Mouse (Mus musculus): ENCODE data around the gene Fut11.

The Fut11 gene

DNA sequence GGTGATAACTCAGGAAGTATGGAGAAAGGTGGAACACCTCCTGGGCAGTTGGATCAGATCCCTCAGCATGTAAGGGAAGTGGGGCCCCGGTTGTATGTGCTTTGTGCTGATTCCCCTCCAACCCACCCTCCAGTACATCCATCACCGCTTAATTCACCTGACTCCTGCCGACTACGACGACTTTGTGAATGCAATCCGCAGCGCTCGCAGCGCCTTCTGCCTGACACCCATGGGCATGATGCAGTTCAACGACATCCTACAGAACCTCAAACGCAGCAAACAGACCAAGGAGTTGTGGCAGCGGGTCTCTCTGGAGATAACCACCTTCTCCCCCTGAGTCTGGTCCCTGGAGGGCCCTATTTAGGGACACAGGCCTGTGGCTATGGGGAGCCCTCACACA lies 28.2 kb downstream of the Fut11 start:
- DNase-seq = no peak

- peak; percentile 76 for DNase-seq
These were observed 29.3 kb downstream of the Fut11 start for GRCm38 (mm10) chr14:20724043-20724442.

- DNase-seq = no peak
These were observed 31.0 kb downstream of the Fut11 start for GRCm38 (mm10) chr14:20725660-20726339.

GRCm38 (mm10) chr14:20729871-20730270 lies 35.1 kb downstream of the Fut11 start:
- no peak for DNase-seq

DNA sequence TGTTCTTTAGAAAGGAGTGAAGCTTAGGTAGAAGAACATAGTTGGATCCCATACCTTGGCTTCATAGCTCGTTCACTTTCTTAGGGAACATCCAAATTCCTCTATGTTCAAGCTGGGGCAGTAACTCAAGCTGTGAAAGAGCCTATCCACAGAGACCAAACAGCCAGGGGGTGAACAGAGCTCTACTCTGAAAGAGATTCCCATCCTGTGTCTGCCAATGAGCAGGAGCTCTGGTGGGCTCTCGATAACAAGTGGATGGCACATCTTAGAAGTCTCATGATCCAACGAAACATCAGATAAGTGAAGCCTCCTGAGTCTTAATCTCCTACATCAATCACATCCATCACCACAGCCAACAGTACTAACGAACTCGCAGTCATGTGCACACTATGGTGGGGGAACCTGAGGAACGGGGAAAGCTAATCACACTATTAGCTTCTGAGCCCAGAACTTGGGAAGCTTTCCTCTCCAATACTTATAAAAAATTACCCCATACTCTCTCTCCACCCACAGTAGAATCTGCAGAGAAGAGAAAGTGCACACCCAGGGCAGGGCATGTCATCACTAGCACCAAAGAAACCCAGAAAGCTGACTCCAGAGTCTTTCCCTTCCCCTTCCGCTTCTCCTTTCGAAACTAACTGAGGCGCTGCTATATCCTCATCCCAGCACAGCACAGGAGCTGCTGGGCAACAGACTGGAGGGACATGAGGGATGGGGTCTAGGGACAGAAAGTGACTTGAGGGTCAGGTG lies 36.3 kb downstream of the Fut11 start:
- DNase-seq = no peak

DNA sequence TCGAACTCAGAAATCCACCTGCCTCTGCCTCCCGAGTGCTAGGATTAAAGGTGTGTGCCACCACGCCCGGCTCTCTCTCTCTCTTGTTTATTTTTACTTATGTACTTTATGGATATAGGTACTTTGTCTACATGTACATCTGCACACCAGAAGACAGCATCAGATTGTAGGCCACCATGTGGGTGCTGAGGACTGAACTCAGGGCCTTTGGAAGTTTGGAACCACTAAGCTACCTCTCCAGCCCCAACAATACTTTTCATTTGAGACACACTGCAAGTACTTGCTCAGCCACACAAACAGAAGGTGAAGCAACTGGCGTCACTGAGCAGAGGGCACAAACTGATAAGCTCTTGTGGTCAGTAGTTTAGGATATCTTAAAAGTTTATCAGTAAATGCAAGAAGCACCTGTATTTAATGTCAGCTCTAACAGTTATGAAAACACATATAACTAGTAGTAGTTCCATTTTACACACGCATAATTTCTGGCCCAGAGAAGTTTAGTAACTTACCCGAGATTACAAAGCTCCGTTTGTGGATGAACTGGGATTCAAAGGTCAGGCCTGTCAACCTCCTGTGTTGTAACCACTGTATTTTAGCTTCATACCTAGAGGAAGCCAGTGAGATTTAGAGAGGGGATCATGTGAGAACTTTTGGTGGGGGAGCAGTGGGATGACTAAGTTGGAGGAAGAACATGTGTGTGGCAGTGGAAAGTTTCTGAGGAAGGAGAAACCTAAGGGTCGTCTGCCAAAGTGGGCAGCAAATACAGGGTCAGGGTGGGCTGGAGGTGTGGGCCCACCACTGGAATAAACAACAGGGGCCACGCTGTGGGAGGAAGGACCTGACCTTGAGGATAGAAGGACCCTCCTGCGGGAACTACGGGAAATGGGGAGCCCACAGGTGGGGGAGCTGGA lies 38.5 kb downstream of the Fut11 start:
- DNase-seq = no peak

- peak; percentile 76 for DNase-seq
These were observed 39.4 kb downstream of the Fut11 start, which contains the start of gene Ndst2 for GRCm38 (mm10) chr14:20733952-20734774. TSS of gene Ndst2 (minus strand) at chr14:20734562.

GRCm38 (mm10) chr14:20735052-20735451 lies 40.3 kb downstream of the Fut11 start:
- DNase-seq = no peak

DNA sequence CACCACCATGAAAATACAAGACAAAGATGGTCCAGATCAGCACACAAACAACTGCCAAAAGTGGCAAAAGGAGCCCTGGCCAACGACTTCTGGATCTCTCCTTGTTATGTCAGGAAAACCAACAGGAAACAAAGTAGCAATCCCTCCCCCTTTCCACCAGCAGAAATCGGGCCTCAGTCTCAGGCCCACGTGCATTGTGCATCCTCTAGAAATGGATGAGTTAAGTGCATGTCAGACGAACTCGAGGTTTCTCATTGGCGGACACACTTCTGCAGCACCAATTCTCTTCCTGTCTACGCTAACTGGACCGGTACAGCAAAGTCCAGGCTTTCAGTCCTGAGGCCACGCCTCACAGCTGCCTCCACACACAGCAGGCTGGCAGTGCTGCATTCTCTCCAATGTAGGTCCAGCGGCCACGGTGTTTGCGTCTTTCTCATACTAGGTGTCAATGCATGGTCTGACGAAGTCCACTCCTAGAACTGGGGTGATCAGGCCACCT lies 41.2 kb downstream of the Fut11 start:
- no peak for DNase-seq

- DNase-seq = peak; percentile 46
These were observed 42.5 kb downstream of the Fut11 start for GRCm38 (mm10) chr14:20737306-20737705.

DNA sequence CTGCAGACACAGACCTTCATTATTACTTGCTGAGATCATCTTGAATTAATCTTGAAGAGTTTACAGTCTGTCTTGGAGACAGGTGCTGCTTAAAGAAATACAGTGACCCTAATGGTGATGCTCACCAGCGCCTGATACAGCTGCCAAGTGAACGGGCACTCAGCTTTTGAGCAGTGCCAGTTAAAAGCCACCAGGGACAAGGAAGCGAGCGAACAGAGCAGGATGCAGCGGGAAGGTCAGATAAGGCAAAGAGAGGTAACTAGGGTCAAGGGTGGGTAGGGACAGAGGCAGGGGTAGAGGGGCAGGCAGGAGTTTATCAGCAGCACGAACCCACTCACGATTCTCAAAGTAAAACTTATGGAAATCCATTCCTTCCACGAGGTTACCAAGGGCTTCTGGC lies 43.7 kb downstream of the Fut11 start:
- no peak for DNase-seq

DNA sequence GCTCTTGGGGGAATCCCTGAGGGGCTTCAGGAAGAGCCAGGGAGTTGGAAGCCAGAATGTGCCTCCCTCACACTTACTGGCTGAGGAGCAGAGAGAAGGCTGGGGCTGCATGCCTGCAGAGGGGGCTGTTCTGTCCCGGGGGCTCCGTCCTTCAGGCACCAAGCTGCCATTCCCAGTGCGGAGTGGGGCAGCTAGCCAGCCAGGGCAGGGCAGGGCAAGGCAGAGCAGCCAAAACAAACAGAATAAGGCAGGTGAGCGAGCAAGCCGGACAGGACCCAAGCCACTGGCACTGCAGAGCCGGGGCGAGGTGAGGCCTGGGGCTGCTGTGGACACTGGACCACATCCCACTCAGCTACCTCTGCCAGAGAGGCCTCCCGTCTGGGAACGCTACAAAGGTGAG lies 46.5 kb downstream of the Fut11 start:
- DNase-seq = no peak

DNA sequence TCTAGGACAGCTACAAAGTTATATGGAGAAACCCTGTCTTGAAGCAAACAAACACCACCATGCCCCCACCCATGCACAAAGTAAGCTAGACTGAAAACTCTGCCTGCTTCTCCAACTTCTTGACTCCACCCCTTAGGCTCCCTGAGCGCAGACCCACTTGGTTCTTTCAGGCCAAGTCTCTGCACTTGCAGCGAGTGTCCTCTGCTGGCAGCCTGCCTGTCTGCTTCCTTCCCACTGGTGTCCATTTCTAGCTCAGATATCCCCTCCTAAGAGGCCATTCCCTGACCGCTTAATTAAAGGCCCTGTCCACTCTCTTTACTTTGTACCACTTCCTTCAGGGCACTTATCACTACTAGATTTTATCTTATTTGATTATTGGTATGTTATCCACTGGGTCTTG lies 48.8 kb downstream of the Fut11 start:
- DNase-seq = no peak

DNA sequence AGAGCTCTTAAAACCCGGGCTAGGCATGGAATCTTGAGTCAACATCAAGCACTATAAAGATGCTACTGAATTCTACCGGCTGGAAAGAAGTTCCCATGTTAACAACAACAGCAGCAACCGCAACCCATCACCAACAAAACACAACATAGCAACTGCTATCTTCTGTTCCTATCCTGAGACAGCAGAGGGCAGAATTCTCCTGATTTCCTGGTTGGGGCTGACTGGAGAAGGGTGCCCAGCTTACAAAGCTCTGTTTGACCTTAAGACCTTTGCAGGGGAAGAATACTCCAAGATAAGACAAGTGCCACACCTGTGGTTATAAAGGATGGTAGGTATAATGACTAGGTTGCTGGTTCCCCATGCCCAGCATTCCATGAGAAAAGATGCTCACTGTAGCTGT lies 52.2 kb downstream of the Fut11 start:
- no peak for DNase-seq

DNA sequence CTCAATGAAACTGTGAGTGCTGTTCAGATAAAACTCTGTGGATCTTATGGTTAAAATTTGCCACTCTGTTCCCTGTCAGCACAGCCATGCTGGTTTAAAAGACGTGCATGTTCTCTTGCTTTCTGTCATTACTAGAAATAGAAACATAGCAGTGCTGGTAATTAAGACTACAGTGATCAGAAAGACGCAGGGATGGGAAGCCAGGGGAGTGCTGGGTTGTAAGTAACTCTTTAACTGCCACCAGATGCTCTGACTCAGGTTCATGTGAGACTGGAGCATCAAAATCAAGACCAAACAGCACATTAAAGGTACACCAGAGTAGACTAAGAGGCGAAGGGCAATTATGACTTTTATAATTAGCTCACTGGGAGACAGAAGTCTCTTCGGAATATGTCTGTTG lies 53.6 kb downstream of the Fut11 start:
- no peak for DNase-seq

GRCm38 (mm10) chr14:20749494-20750051 lies 54.8 kb downstream of the Fut11 start:
- DNase-seq = no peak

DNA sequence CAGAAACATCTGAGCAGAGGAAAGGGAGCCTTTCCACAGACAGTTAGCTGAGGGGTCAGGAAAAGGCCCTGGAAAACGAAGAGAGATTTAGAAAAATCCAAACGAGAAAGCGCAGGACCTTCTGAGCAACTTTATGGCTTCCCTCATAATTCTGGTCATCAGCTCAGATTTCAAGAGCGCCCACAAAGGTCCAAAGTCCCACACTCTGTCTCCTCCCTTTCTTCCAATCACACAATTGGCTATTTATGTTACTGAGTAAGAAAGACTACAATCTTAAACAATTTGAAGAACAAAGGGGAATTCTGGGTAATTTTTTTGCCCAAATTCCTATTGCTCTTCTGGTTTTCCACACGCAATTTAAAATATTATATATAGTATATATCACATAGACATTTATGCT lies 55.7 kb downstream of the Fut11 start:
- DNase-seq = no peak
